Mouse (Mus musculus) CH12F3 (cell line): ENCODE measurements around the gene Glrx2.
"Not testable (repeated sequence)": the region's sequence is repeated elsewhere in the genome, so short reads cannot be mapped to it uniquely, and the experiment has no call there.

Source experiments
- in situ Hi-C: fragments of 300-500 bp; cut with MboI; formaldehyde crosslinking; loops from 2 replicates; pipeline ENCODE4 v1.14.3; 2020; ENCODE audit warnings: low sequenced_read_pairs

Gene Glrx2

GRCm38 (mm10) chr1:143716038-143716437 lies at the start of gene Glrx2:
TSS of gene Glrx2 (plus strand) at chr1:143716338.
- in situ Hi-C loops = not testable (repeated sequence)

GRCm38 (mm10) chr1:143675734-143676361 lies 40.3 kb upstream of the Glrx2 start:
- in situ Hi-C loops = no loop called here

- in situ Hi-C loops = no loop called here
Measured at GRCm38 (mm10) chr1:143681108-143681507, 35.0 kb upstream of the Glrx2 start.

GRCm38 (mm10) chr1:143684849-143685248 lies 31.3 kb upstream of the Glrx2 start:
- in situ Hi-C loops = no loop called here

GRCm38 (mm10) chr1:143701736-143702135 lies 14.4 kb upstream of the Glrx2 start:
- in situ Hi-C loops = no loop called here

- in situ Hi-C loops = no loop called here
Measured at GRCm38 (mm10) chr1:143702141-143702740, 13.9 kb upstream of the Glrx2 start.

GRCm38 (mm10) chr1:143702741-143703262 lies 13.3 kb upstream of the Glrx2 start, which contains the start of gene Cdc73:
TSS of gene Cdc73 (minus strand) at chr1:143702893.
- in situ Hi-C loops = no loop called here

- in situ Hi-C loops = no loop called here
Measured at GRCm38 (mm10) chr1:143707006-143707405, 9.1 kb upstream of the Glrx2 start.

GRCm38 (mm10) chr1:143708361-143708760 lies 7.8 kb upstream of the Glrx2 start:
- in situ Hi-C loops = no loop called here

GRCm38 (mm10) chr1:143709966-143710626 lies 6.0 kb upstream of the Glrx2 start:
- in situ Hi-C loops = no loop called here

- in situ Hi-C loops = no loop called here
Measured at GRCm38 (mm10) chr1:143710627-143710976, 5.5 kb upstream of the Glrx2 start.

- in situ Hi-C loops = no loop called here
Measured at GRCm38 (mm10) chr1:143724456-143725064, 8.4 kb downstream of the Glrx2 start.

GRCm38 (mm10) chr1:143727701-143728445 lies 11.7 kb downstream of the Glrx2 start:
- in situ Hi-C loops = no loop called here

- in situ Hi-C loops = no loop called here
Measured at GRCm38 (mm10) chr1:143730899-143731298, 14.8 kb downstream of the Glrx2 start.

- in situ Hi-C loops = no loop called here
Measured at GRCm38 (mm10) chr1:143731691-143732090, 15.6 kb downstream of the Glrx2 start.

- in situ Hi-C loops = no loop called here
Measured at GRCm38 (mm10) chr1:143733914-143734410, 17.8 kb downstream of the Glrx2 start.

GRCm38 (mm10) chr1:143738811-143739210 lies 22.7 kb downstream of the Glrx2 start:
- in situ Hi-C loops = no loop called here

- in situ Hi-C loops = no loop called here
Measured at GRCm38 (mm10) chr1:143739361-143740350, 23.5 kb downstream of the Glrx2 start.

GRCm38 (mm10) chr1:143740581-143740980 lies 24.4 kb downstream of the Glrx2 start:
- in situ Hi-C loops = no loop called here
